10 mouse cellular contexts compared by ENCODE assay signal in the genomic region with DNA sequence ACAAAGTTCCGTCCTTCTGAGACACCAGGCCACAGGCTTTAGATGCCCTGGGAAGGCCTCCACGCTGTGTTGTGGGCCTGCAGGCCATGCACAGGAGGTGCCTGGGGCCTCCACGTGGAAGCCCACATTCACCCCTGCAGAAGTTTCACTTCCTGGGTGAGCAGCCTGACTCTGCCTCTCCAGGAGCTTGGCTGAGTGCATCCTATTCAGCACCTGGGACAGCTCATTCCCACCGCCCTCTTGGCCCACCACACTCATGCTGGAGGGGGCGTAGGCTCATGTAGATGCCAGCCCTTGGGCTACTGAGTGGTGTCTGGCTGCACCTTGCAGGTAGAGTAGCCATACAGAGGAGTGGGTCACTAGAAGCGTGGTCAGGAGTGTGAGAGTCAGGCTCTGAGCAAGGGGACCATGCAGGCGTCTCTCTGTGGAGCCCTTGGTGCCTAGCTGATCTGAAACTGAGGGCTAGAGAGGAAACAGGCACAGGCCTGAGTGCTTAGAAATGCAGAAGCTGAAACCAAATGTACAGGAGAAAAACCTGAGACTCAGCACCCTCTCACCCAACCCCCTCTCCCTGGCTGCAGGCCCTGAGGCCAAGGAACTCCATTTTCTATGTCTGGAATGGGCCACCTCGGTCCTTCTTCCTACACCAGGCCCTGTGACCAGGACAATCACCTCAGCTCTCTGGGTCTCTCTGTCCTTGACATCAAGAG. TPM values are rescaled to one million over a fixed set of nuclear protein-coding genes. Genes with fewer than 3 reads are reported as not detected.
DNase-seq lines count a peak whose midpoint lies in the region; ATAC-seq lines count a peak whose summit lies in the region.
"Had no signal": no experiment of that assay in that cellular context is flagged by ENCODE, and none has a peak within 500 bp of the region (broad histone marks: within the 10 kb centered on the region; RNA-seq: fewer than 3 reads in every experiment).

No protein-coding gene starts in this region.

- no peak for ATAC-seq in liver, embryonic 16.5 days (ENCODE audit: low read depth)
- no peak for ATAC-seq in forebrain, embryonic 13.5 days
- no peak for ATAC-seq in frontal cortex, adult (ENCODE audit: low TSS enrichment)
- ATAC-seq in forebrain, embryonic 16.5 days: no peak

- H3K27me3 ChIP-seq in liver, embryonic 16.5 days (ENCODE audit: control insufficient read depth, insufficient read depth, low read depth, low read length): no peaks in the 10 kb centered on the region
- no peaks in the 10 kb centered on the region for H3K27me3 ChIP-seq in forebrain, embryonic 13.5 days
- no peaks in the 10 kb centered on the region for H3K27me3 ChIP-seq in forebrain, embryonic 16.5 days (replicated peaks; ENCODE audit: control insufficient read depth, insufficient read depth, low read length)
- H3K27me3 ChIP-seq: hindbrain, embryonic 15.5 days had no signal

- H3K9ac ChIP-seq in liver, embryonic 16.5 days (ENCODE audit: low read depth, low read length): no peak overlapping the region
- no peak overlapping the region for H3K9ac ChIP-seq in forebrain, embryonic 13.5 days
- no peak overlapping the region for H3K9ac ChIP-seq in forebrain, embryonic 16.5 days (replicated peaks; ENCODE audit: low read depth, low read length)
- H3K9ac ChIP-seq: hindbrain, embryonic 15.5 days had no signal

- 34% methylated on average over 8 of the region's 8 CpGs for WGBS in liver, embryonic 16.5 days (ENCODE audit: insufficient replicate concordance)
- WGBS in forebrain, embryonic 13.5 days: 63% methylated on average over 8 of the region's 8 CpGs
- 62% methylated on average over 8 of the region's 8 CpGs for WGBS in forebrain, embryonic 16.5 days

- no peaks in the 10 kb centered on the region for H3K36me3 ChIP-seq in liver, embryonic 16.5 days (ENCODE audit: control insufficient read depth, insufficient read depth)
- no peaks in the 10 kb centered on the region for H3K36me3 ChIP-seq in forebrain, embryonic 13.5 days (ENCODE audit: poor library complexity, severe bottlenecking)
- H3K36me3 ChIP-seq in forebrain, embryonic 16.5 days (ENCODE audit: control insufficient read depth, insufficient read depth): no peaks in the 10 kb centered on the region
- H3K36me3 ChIP-seq: hindbrain, embryonic 15.5 days had no signal

- H3K4me2 ChIP-seq in liver, embryonic 16.5 days (ENCODE audit: low read depth, low read length): no peak overlapping the region
- H3K4me2 ChIP-seq in forebrain, embryonic 13.5 days: no peak overlapping the region
- no peak overlapping the region for H3K4me2 ChIP-seq in forebrain, embryonic 16.5 days (ENCODE audit: low read length)
- H3K4me2 ChIP-seq: hindbrain, embryonic 15.5 days had no signal

- H3K9me3 ChIP-seq in liver, embryonic 16.5 days (replicated peaks; ENCODE audit: control insufficient read depth, low read length): no peaks in the 10 kb centered on the region
- no peaks in the 10 kb centered on the region for H3K9me3 ChIP-seq in forebrain, embryonic 13.5 days (replicated peaks)
- H3K9me3 ChIP-seq in forebrain, embryonic 16.5 days (ENCODE audit: control insufficient read depth, low read length): no peaks in the 10 kb centered on the region
- H3K9me3 ChIP-seq: hindbrain, embryonic 15.5 days had no signal

- H3K4me1 ChIP-seq in brown adipose tissue, adult 24 weeks (ENCODE audit: control insufficient read depth, insufficient read depth, insufficient read length, low read length): 0 out of 2 replicates have a peak, but pooled peaks cover 2% of the 10 kb centered on the region
- no peaks in the 10 kb centered on the region; the same call in 1 of the 2 replicates for H3K4me1 ChIP-seq in liver, embryonic 16.5 days (ENCODE audit: control insufficient read depth, low read depth, low read length)
- H3K4me1 ChIP-seq in forebrain, embryonic 13.5 days: peaks cover 5% of the 10 kb centered on the region
- H3K4me1 ChIP-seq in forebrain, embryonic 16.5 days (replicated peaks; ENCODE audit: control insufficient read depth, insufficient read depth, low read length): peaks cover 1% of the 10 kb centered on the region

- peak overlapping the region; percentile 41 for H3K4me3 ChIP-seq in brown adipose tissue, adult 24 weeks (ENCODE audit: insufficient read depth, low read depth, low read length)
- 0 out of 2 replicates have a peak overlapping the region, but pooled peaks have one; percentile 6 for H3K4me3 ChIP-seq in liver, embryonic 16.5 days (ENCODE audit: low read depth, low read length)
- H3K4me3 ChIP-seq in forebrain, embryonic 13.5 days: no peak overlapping the region
- H3K4me3 ChIP-seq in forebrain, embryonic 16.5 days (replicated peaks; ENCODE audit: low read length): no peak overlapping the region
- H3K4me3 ChIP-seq: hindbrain, embryonic 15.5 days had no signal

- peak; percentile 31 for DNase-seq in spleen, adult 12 weeks (ENCODE audit: low spot score)
- DNase-seq in spleen, postnatal 14 days (ENCODE audit: low spot score in 2 of 2): no peak
- DNase-seq in thymus, postnatal 14 days: peak; percentile 63
- DNase-seq: layer of hippocampus, postnatal 36 days had no signal

- no peak overlapping the region for H3K27ac ChIP-seq in brown adipose tissue, adult 24 weeks (replicated peaks; ENCODE audit: low read depth, low read length)
- H3K27ac ChIP-seq in liver, embryonic 16.5 days (ENCODE audit: low read length): peak overlapping the region; percentile 41; the same call in 1 of the 2 replicates
- H3K27ac ChIP-seq in forebrain, embryonic 13.5 days: no peak overlapping the region
- H3K27ac ChIP-seq in forebrain, embryonic 16.5 days (ENCODE audit: low read length): no peak overlapping the region
- H3K27ac ChIP-seq: hindbrain, embryonic 15.5 days had no signal

RNA-seq across cellular contexts. Expression of a gene that starts 1.4 kb away (rescaled TPM):
- polyA plus RNA-seq in brown adipose tissue, adult 24 weeks (2012; ENCODE audit: insufficient read depth, insufficient read length, missing spikeins): 2.1 and 3.4 TPM in 2 replicates
- 7.7 and 8.1 TPM in 2 replicates for polyA plus RNA-seq in liver, embryonic 16.5 days (2015; fragmentation: Nextera tagmentation; extraction: Ambion mirVana)
- polyA plus RNA-seq in forebrain, embryonic 13.5 days (2015; fragmentation: Nextera tagmentation; extraction: Ambion mirVana): 2.6 and 3.0 TPM in 2 replicates
- 5.5 and 9.7 TPM in 2 replicates for polyA plus RNA-seq in forebrain, embryonic 16.5 days (2015; fragmentation: Nextera tagmentation; extraction: Ambion mirVana)

RNA-seq across cellular contexts. Expression of a gene that starts 14.4 kb away (rescaled TPM):
- 261 and 305 TPM in 2 replicates for polyA plus RNA-seq in brown adipose tissue, adult 24 weeks (2012; ENCODE audit: insufficient read depth, insufficient read length, missing spikeins)
- 33.3 and 48.5 TPM in 2 replicates for polyA plus RNA-seq in liver, embryonic 16.5 days (2015; fragmentation: Nextera tagmentation; extraction: Ambion mirVana)
- 378 and 381 TPM in 2 replicates for polyA plus RNA-seq in forebrain, embryonic 13.5 days (2015; fragmentation: Nextera tagmentation; extraction: Ambion mirVana)
- 417 and 434 TPM in 2 replicates for polyA plus RNA-seq in forebrain, embryonic 16.5 days (2015; fragmentation: Nextera tagmentation; extraction: Ambion mirVana)

RNA-seq across cellular contexts. Expression of a gene that starts 44.7 kb away (rescaled TPM):
- polyA plus RNA-seq in brown adipose tissue, adult 24 weeks (2012; ENCODE audit: insufficient read depth, insufficient read length, missing spikeins): 32.6 and 73.5 TPM in 2 replicates
- polyA plus RNA-seq in liver, embryonic 16.5 days (2015; fragmentation: Nextera tagmentation; extraction: Ambion mirVana): 2.0 and 2.6 TPM in 2 replicates
- 1.5 and 1.7 TPM in 2 replicates for polyA plus RNA-seq in forebrain, embryonic 13.5 days (2015; fragmentation: Nextera tagmentation; extraction: Ambion mirVana)
- 1.2 and 2.0 TPM in 2 replicates for polyA plus RNA-seq in forebrain, embryonic 16.5 days (2015; fragmentation: Nextera tagmentation; extraction: Ambion mirVana)

Comparison
In these comparisons a context has a peak if more than half of its experiments do, and no peak if none do; other contexts are left out.
1. DNase-seq: peak in spleen, adult 12 weeks (single experiment) and thymus, postnatal 14 days (single experiment); none in spleen, postnatal 14 days (0 of 2).
2. H3K4me3 ChIP-seq: peak in brown adipose tissue, adult 24 weeks (single experiment) and liver, embryonic 16.5 days (single experiment); none in forebrain, embryonic 13.5 days (single experiment) and forebrain, embryonic 16.5 days (single experiment).